Mouse (Mus musculus) limb, embryonic 14.5 days (tissue): ENCODE results near the gene Reck. TPM values are rescaled to one million over a fixed set of nuclear protein-coding genes. Genes with fewer than 3 reads are reported as not detected.

Source experiments
- ATAC-seq: fragments of 200-750 bp; cut with Nextera tagmentation; 2 replicates; pipeline ENCODE4 v1.8.0; 2017; ENCODE audit warnings: low read depth, moderate number of reproducible peaks, moderate TSS enrichment; ENCODE audit not compliant: low FRiP score
- DNase-seq: peaks from one replicate; pipeline ENCODE4 v3.0.0-alpha.2; 2015; ENCODE audit warnings: low spot score
- H3K27ac ChIP-seq: fragments of 300-500 bp; sonication (generic); replicated peaks from 2 replicates; pipeline ENCODE4 v1.5.1; 2014; ENCODE audit warnings: low read depth, mild to moderate bottlenecking, low read length, moderate library complexity, mixed read lengths
- H3K27me3 ChIP-seq: fragments of 300-500 bp; sonication (generic); 2 replicates; pipeline ENCODE4 v1.6.1; 2014; ENCODE audit warnings: low read length, mixed read lengths; ENCODE audit not compliant: control insufficient read depth, insufficient read depth
- H3K36me3 ChIP-seq: fragments of 300-500 bp; sonication (generic); 2 replicates; pipeline ENCODE4 v1.6.1; 2014; ENCODE audit warnings: mild to moderate bottlenecking, low read length, moderate library complexity, mixed read lengths; ENCODE audit not compliant: control insufficient read depth, insufficient read depth
- H3K4me1 ChIP-seq: fragments of 300-500 bp; sonication (generic); 2 replicates; pipeline ENCODE4 v1.6.1; 2014; ENCODE audit warnings: antibody characterized with exemption, low read length, mixed read lengths; ENCODE audit not compliant: control insufficient read depth, insufficient read depth
- H3K4me2 ChIP-seq: fragments of 300-500 bp; sonication (generic); replicated peaks from 2 replicates; pipeline ENCODE4 v1.6.1; 2014; ENCODE audit warnings: low read depth, mild to moderate bottlenecking, low read length, moderate library complexity; ENCODE audit not compliant: severe bottlenecking
- H3K4me3 ChIP-seq: fragments of 300-500 bp; sonication (generic); replicated peaks from 2 replicates; pipeline ENCODE4 v1.5.1; 2014; ENCODE audit warnings: low read length
- H3K9ac ChIP-seq: fragments of 300-500 bp; sonication (generic); 2 replicates; pipeline ENCODE4 v1.6.1; 2014; ENCODE audit warnings: mild to moderate bottlenecking, low read depth, low read length, moderate library complexity; ENCODE audit not compliant: severe bottlenecking
- H3K9me3 ChIP-seq: fragments of 300-500 bp; sonication (generic); 2 replicates; pipeline ENCODE4 v1.6.1; 2016; ENCODE audit warnings: low read length; ENCODE audit not compliant: control insufficient read depth
- POLR2A ChIP-seq: fragments of 200-500 bp; IDR thresholded peaks from 2 replicates; pipeline ENCODE4 v1.8.0; 2012; ENCODE audit warnings: inconsistent platforms, mild to moderate bottlenecking, moderate library complexity, borderline replicate concordance; ENCODE audit not compliant: insufficient read depth, insufficient read length; ENCODE audit errors: extremely low read depth
- WGBS: fragments of 180-500 bp; shearing (Covaris S2); extraction: QIAGEN DNeasy Blood & Tissue Kit; methylation state at CpG from one replicate; pipeline ENCODE4 v1.1.7; 2014; 5-methylcytosine and 5-hydroxymethylcytosine counted together
- polyA plus RNA-seq, 2 experiments: library from polyadenylated mRNA; depleted of rRNA in 1 of 2; stranded (reverse) in 1 of 2; unstranded in 1 of 2; fragments of >200 nt; fragmentation: Nextera tagmentation in 1 of 2; extraction: Ambion mirVana in 1 of 2; gene quantifications; 2 replicates each; pipeline versions ENCODE4 v1.2.1 to v1.2.3; 2012 to 2014

Reck gene
- polyA plus RNA-seq, 2 experiments: 50.0 to 66.2 TPM

DNA sequence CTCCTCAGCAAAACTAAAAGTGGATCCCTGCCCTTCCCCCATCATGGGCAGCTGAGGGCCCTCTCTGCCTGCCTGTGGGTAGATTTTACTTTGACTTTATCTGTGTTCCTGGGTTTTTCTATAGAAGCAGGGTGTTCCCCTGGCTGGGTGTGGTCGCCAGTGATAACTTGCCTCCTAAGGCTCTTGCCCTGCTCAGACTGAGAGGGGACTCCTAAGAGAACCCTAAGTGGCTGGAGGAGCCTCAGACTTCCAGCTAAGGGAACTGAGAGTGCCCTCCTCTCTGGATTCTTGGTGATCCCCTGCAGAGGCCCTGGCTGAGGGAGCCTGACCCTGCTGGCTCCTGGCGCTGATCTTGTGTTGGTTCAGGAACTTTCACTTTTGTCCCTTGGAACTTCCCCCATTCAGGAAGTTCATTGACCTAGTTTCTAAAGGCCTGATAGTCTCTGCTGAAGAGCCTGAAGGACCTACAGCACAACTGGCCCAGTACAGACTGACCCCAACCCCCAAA lies 89.0 kb downstream of the Reck start:
- WGBS: 46% methylated on average over 2 of the region's 2 CpGs
- Histone ChIP-seq H3K27me3 (no peaks in the 10 kb centered on the region), H3K9ac (no peak overlapping the region), H3K27ac (no peak overlapping the region), H3K4me2 (no peak overlapping the region), H3K4me3 (no peak overlapping the region), H3K36me3 (no peaks in the 10 kb centered on the region), H3K4me1 (peaks cover 6% of the 10 kb centered on the region; the same call in 1 of the 2 replicates), H3K9me3 (no peaks in the 10 kb centered on the region)
- ATAC-seq: no peak
- TF ChIP-seq POLR2A: no peak
- no peak for DNase-seq

DNA sequence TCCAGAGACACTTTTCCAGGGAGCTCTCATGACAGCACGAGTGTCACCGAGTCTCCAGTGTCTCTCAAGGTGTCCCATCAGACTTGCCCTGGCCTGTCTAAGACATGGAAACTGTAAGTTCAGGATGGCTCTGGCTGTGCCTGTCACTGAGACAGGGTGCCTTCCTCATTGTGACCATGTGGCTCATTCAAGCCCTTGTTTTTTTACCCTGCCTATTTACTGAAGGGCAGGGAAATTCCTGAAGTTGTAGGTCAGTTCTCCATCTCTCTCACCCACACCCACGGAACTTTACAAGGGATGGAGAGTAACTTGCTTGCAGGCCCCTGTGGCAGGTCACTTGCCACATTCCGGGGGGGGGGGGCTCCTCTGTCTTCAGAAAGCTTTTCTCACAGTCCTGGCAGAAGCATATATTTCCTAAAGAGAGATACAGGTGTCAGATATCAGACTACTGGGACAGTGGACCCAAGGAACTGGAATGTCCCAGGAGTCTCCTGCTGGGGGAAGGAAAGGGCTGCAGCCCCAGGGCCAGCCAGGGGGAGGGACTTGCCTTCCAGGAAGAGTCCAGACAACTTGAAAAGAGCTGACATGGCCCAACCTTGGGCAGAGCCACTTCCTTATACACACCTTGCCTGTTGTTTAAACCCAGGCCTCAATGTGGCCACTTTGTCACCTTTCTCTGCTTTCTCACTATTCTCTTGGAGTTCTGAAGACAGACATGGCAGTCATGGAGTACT lies 89.8 kb downstream of the Reck start:
- Histone ChIP-seq H3K4me1 (peaks cover 7% of the 10 kb centered on the region; the same call in 1 of the 2 replicates), H3K4me3 (no peak overlapping the region), H3K27me3 (no peaks in the 10 kb centered on the region), H3K27ac (no peak overlapping the region), H3K9me3 (no peaks in the 10 kb centered on the region), H3K4me2 (no peak overlapping the region), H3K36me3 (no peaks in the 10 kb centered on the region), H3K9ac (no peak overlapping the region)
- ATAC-seq (no peak), DNase-seq (no peak)
- TF ChIP-seq POLR2A: no peak
- 31% methylated on average over 4 of the region's 4 CpGs for WGBS

DNA sequence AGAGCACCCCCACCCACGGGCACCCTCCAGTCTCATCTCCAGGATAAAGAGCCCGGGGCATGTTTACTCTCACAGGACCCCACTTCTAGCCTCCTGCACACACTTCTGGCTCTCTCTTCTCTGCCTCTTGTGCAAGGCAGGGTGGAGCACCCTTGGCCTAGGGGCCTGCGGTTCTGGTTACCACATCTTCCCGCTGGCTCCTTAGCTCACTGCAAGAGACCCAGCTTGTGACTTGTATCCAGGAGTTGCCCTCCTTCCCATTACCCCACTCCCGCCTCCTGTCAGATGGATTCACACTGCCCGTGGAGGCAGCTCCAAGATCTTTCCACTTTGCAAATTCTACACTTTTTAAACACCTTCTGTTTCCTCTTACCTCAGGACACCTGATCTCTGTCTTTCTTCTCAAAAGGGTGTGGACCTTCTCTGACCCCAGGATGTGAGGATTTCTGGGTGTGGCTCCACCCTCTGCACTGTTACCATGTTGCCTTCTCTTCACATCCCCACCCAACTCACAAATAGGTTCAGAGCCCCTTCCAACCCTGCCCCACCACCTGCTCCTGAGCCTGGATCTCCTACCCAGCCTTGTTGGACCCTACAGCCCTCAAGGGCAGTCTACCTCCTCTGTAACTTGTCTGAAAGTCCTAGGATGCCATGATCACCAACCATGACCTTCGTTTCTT lies 90.7 kb downstream of the Reck start:
- ATAC-seq (no peak), DNase-seq (no peak)
- Histone ChIP-seq H3K4me3 (no peak overlapping the region), H3K4me1 (peaks cover 7% of the 10 kb centered on the region; the same call in 1 of the 2 replicates), H3K36me3 (peaks cover 8% of the 10 kb centered on the region), H3K27ac (no peak overlapping the region), H3K4me2 (no peak overlapping the region), H3K9me3 (no peaks in the 10 kb centered on the region), H3K27me3 (no peaks in the 10 kb centered on the region), H3K9ac (no peak overlapping the region)
- 80% methylated on average over 7 of the region's 7 CpGs for WGBS
- TF ChIP-seq POLR2A: no peak

DNA sequence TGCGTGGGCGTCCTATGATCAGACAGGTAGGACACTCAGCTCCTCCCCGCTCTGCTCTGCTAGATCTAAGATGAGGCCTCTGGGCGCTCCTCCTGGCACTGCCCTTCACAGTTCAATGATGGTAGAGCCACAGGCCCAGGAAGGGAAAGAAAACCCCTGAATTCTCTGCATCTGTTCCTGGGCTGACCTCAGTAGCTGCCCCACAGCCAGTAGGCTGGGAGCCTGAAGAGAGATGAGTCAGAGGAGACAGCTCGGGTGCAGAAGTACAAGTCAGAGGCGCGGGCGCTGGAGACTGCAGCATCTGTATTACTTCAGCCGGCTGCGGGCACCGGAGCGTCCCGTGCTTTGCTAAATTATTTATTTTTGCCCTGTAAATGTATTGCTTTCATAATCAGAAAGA lies 93.3 kb downstream of the Reck start:
- H3K36me3 ChIP-seq: peaks cover 14% of the 10 kb centered on the region
- ATAC-seq (no peak), DNase-seq (no peak)
- peaks cover 20% of the 10 kb centered on the region for H3K4me1 ChIP-seq
- H3K4me2 ChIP-seq: no peak overlapping the region
- no peak overlapping the region for H3K9ac ChIP-seq
- H3K27me3 ChIP-seq: no peaks in the 10 kb centered on the region
- no peaks in the 10 kb centered on the region for H3K9me3 ChIP-seq
- H3K4me3 ChIP-seq: no peak overlapping the region
- no peak for TF ChIP-seq POLR2A
- WGBS: 59% methylated on average over 13 of the region's 13 CpGs
- no peak overlapping the region for H3K27ac ChIP-seq

DNA sequence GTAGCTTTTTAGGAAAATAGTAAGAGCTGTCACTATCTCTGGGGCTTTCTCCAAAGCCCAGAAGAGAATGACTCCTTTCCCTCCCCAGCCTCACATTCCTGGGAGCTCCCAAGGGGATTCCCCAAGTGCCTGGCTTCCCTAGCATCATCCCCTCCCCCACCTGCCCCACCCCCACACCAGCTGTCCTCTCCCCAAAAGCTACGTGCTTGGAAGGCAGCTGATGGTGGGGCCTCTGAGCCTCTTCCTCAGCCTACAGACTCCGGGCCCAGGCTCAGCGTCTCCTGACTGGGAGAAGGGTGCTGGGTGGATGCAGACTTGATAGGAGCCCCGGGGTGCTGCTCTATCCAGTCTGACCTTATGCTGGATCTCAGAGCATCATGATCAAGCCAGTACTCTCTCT lies 94.0 kb downstream of the Reck start:
- peaks cover 16% of the 10 kb centered on the region for H3K36me3 ChIP-seq
- ATAC-seq (no peak), DNase-seq (peak; percentile 37)
- H3K27ac ChIP-seq: no peak overlapping the region
- H3K9me3 ChIP-seq: no peaks in the 10 kb centered on the region
- TF ChIP-seq POLR2A: no peak
- H3K9ac ChIP-seq: no peak overlapping the region
- H3K4me1 ChIP-seq: peaks cover 20% of the 10 kb centered on the region
- no peaks in the 10 kb centered on the region for H3K27me3 ChIP-seq
- no peak overlapping the region for H3K4me3 ChIP-seq
- WGBS: 17% methylated on average over 4 of the region's 4 CpGs
- H3K4me2 ChIP-seq: no peak overlapping the region
